ENCODE assay signal across 8 mouse cellular contexts in the genomic region with DNA sequence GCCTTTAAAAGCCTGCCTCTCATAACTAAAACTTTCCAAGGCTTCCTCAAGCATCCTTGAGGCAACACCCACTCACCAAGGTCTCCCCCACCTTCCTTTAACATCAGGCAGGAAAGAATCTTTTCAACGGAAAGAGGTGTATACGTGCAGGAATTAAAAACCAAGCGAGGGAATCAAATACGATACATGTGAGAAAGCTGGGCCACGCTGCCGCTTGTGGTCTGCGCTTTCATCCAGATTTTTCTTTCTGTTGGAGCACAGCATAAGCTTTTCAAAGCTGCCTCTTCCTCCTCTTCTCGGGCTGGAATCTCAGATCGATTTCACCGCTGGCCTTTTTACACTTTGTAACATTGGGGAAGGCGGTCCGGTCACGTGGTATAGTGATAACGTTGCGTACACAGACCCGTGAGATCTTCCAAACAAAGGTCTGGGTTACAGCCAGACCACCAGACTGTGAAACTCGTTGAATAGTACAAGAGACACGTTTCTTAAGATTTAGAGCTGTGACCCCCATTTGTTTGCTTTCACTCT.
DNase-seq lines count a peak whose midpoint lies in the region; ATAC-seq lines count a peak whose summit lies in the region.

No protein-coding gene starts in this region.

- H3K9me3 ChIP-seq in embryonic facial prominence, embryonic 12.5 days, result no peaks in the 10 kb centered on the region
- no peaks in the 10 kb centered on the region for H3K9me3 ChIP-seq in liver, embryonic 16.5 days (replicated peaks; ENCODE audit: control insufficient read depth, low read length)
- H3K9me3 ChIP-seq in neural tube, embryonic 15.5 days (replicated peaks), result no peaks in the 10 kb centered on the region

- no peaks in the 10 kb centered on the region for H3K27me3 ChIP-seq in embryonic facial prominence, embryonic 12.5 days
- no peaks in the 10 kb centered on the region for H3K27me3 ChIP-seq in liver, embryonic 16.5 days (ENCODE audit: control insufficient read depth, insufficient read depth, low read depth, low read length)
- H3K27me3 ChIP-seq in neural tube, embryonic 15.5 days (replicated peaks), result no peaks in the 10 kb centered on the region

- H3K4me3 ChIP-seq in embryonic facial prominence, embryonic 12.5 days, result peak overlapping the region; percentile 20
- peak overlapping the region; percentile 43 for H3K4me3 ChIP-seq in liver, embryonic 16.5 days (ENCODE audit: low read depth, low read length)
- H3K4me3 ChIP-seq in neural tube, embryonic 15.5 days (replicated peaks), result peak overlapping the region; percentile 25

- no peak for ATAC-seq in embryonic facial prominence, embryonic 12.5 days (ENCODE audit: insufficient number of reproducible peaks, insufficient read depth, low FRiP score, low TSS enrichment)
- peak; percentile 74 for ATAC-seq in liver, embryonic 16.5 days (ENCODE audit: low read depth)
- no peak for ATAC-seq in neural tube, embryonic 15.5 days (ENCODE audit: low FRiP score)

- 30% methylated on average over 18 of the region's 18 CpGs for WGBS in embryonic facial prominence, embryonic 12.5 days
- 16% methylated on average over 18 of the region's 18 CpGs for WGBS in liver, embryonic 16.5 days (ENCODE audit: insufficient replicate concordance)
- 51% methylated on average over 18 of the region's 18 CpGs for WGBS in neural tube, embryonic 15.5 days

- no peak overlapping the region for H3K9ac ChIP-seq in embryonic facial prominence, embryonic 12.5 days
- H3K9ac ChIP-seq in liver, embryonic 16.5 days (ENCODE audit: low read depth, low read length), result no peak overlapping the region
- no peak overlapping the region for H3K9ac ChIP-seq in neural tube, embryonic 15.5 days (replicated peaks)

- peak overlapping the region; percentile 46 for H3K4me2 ChIP-seq in embryonic facial prominence, embryonic 12.5 days (replicated peaks)
- peak overlapping the region; percentile 50 for H3K4me2 ChIP-seq in liver, embryonic 16.5 days (ENCODE audit: low read depth, low read length)
- peak overlapping the region; percentile 49 for H3K4me2 ChIP-seq in neural tube, embryonic 15.5 days

- H3K27ac ChIP-seq in embryonic facial prominence, embryonic 12.5 days, result peak overlapping the region; percentile 37; the same call in 1 of the 2 replicates
- H3K27ac ChIP-seq in liver, embryonic 16.5 days (ENCODE audit: low read length), result peak overlapping the region; percentile 23; the same call in 1 of the 2 replicates
- H3K27ac ChIP-seq in neural tube, embryonic 15.5 days (replicated peaks), result no peak overlapping the region

- H3K36me3 ChIP-seq in embryonic facial prominence, embryonic 12.5 days, result no peaks in the 10 kb centered on the region
- no peaks in the 10 kb centered on the region for H3K36me3 ChIP-seq in liver, embryonic 16.5 days (ENCODE audit: control insufficient read depth, insufficient read depth)
- H3K36me3 ChIP-seq in neural tube, embryonic 15.5 days, result no peaks in the 10 kb centered on the region

- peaks cover 3% of the 10 kb centered on the region; the same call in 1 of the 2 replicates for H3K4me1 ChIP-seq in embryonic facial prominence, embryonic 12.5 days
- H3K4me1 ChIP-seq in liver, embryonic 16.5 days (ENCODE audit: control insufficient read depth, low read depth, low read length), result no peaks in the 10 kb centered on the region
- peaks cover 11% of the 10 kb centered on the region for H3K4me1 ChIP-seq in neural tube, embryonic 15.5 days

- DNase-seq in kidney, adult 8-10 months, result peak; percentile 4 to 13
- no peak for DNase-seq in kidney, adult 18-20 months
- peak; percentile 65 for DNase-seq in induced T-regulatory cell, adult 2 months (ENCODE audit: low read depth)
- no peak for DNase-seq in right cerebral cortex, adult 18-20 months
- DNase-seq in left cerebral cortex, postnatal 25 days (ENCODE audit: low spot score in 2 of 2), result no peak

- intact Hi-C loops in left cerebral cortex, postnatal 25 days (cut with DNase I), result no loop called here

Comparison
In these comparisons a context has a peak if more than half of its experiments do, and no peak if none do; other contexts are left out.
1. DNase-seq: peak in kidney, adult 8-10 months (2 of 2) and induced T-regulatory cell, adult 2 months (single experiment); none in kidney, adult 18-20 months (single experiment), right cerebral cortex, adult 18-20 months (single experiment) and left cerebral cortex, postnatal 25 days (0 of 2).
2. Peak in every context shown above with its lines, with median percentiles within 50 percentile points of each other: H3K4me2 ChIP-seq and H3K4me3 ChIP-seq.